Mouse (Mus musculus): ENCODE measurements at regions not wholly inside any gene's neighbourhood (a gene's known extent, or its start where the extent isn't known, plus 50 kb on each side); places are given as distances from the start of the nearest gene placed in this dataset.

GRCm38 (mm10) chr2:72541246-72541645, 65.3 kb downstream of the Cdca7 start:
- H3K9me3 ChIP-seq (replicated peaks; ENCODE audit: control insufficient read depth, low read length) = no peaks in the 10 kb centered on the region
- H3K4me1 ChIP-seq (ENCODE audit: control insufficient read depth, insufficient read depth, low read length) = no peaks in the 10 kb centered on the region
- H3K4me3 ChIP-seq (replicated peaks; ENCODE audit: low read length) = no peak overlapping the region
- WGBS = 68% methylated on average over 5 of the region's 5 CpGs
- ATAC-seq (ENCODE audit: insufficient read depth, low FRiP score) = no peak
- no peak overlapping the region for H3K4me2 ChIP-seq (ENCODE audit: low read depth, low read length)
- H3K27ac ChIP-seq (ENCODE audit: low read length) = no peak overlapping the region
- no peaks in the 10 kb centered on the region for H3K36me3 ChIP-seq (ENCODE audit: control insufficient read depth, insufficient read depth, low read length)
- H3K27me3 ChIP-seq (ENCODE audit: control insufficient read depth, insufficient read depth, low read length) = no peaks in the 10 kb centered on the region
- H3K9ac ChIP-seq (ENCODE audit: low read length) = no peak overlapping the region

GRCm38 (mm10) chr2:72545453-72545852, 69.5 kb downstream of the Cdca7 start:
- no peak overlapping the region for H3K4me2 ChIP-seq (ENCODE audit: low read depth, low read length)
- H3K9ac ChIP-seq (ENCODE audit: low read length) = no peak overlapping the region
- no peaks in the 10 kb centered on the region for H3K9me3 ChIP-seq (replicated peaks; ENCODE audit: control insufficient read depth, low read length)
- no peak overlapping the region for H3K27ac ChIP-seq (ENCODE audit: low read length)
- 91% methylated on average over 1 of the region's 1 CpGs for WGBS
- no peaks in the 10 kb centered on the region for H3K4me1 ChIP-seq (ENCODE audit: control insufficient read depth, insufficient read depth, low read length)
- H3K36me3 ChIP-seq (ENCODE audit: control insufficient read depth, insufficient read depth, low read length) = no peaks in the 10 kb centered on the region
- no peak overlapping the region for H3K4me3 ChIP-seq (replicated peaks; ENCODE audit: low read length)
- no peak for ATAC-seq (ENCODE audit: insufficient read depth, low FRiP score)
- no peaks in the 10 kb centered on the region for H3K27me3 ChIP-seq (ENCODE audit: control insufficient read depth, insufficient read depth, low read length)

GRCm38 (mm10) chr2:72546476-72546875, 70.5 kb downstream of the Cdca7 start:
- Histone ChIP-seq H3K9ac (ENCODE audit: low read length) (no peak overlapping the region), H3K36me3 (ENCODE audit: control insufficient read depth, insufficient read depth, low read length) (no peaks in the 10 kb centered on the region), H3K27me3 (ENCODE audit: control insufficient read depth, insufficient read depth, low read length) (no peaks in the 10 kb centered on the region), H3K9me3 (replicated peaks; ENCODE audit: control insufficient read depth, low read length) (no peaks in the 10 kb centered on the region), H3K4me1 (ENCODE audit: control insufficient read depth, insufficient read depth, low read length) (no peaks in the 10 kb centered on the region), H3K4me3 (replicated peaks; ENCODE audit: low read length) (no peak overlapping the region), H3K27ac (ENCODE audit: low read length) (no peak overlapping the region), H3K4me2 (ENCODE audit: low read depth, low read length) (no peak overlapping the region)
- 61% methylated on average over 5 of the region's 5 CpGs for WGBS
- no peak for ATAC-seq (ENCODE audit: insufficient read depth, low FRiP score)

- no peaks in the 10 kb centered on the region for H3K27me3 ChIP-seq (ENCODE audit: control insufficient read depth, insufficient read depth, low read length)
- no peak overlapping the region for H3K9ac ChIP-seq (ENCODE audit: low read length)
- H3K4me1 ChIP-seq (ENCODE audit: control insufficient read depth, insufficient read depth, low read length) = no peaks in the 10 kb centered on the region
- WGBS = 22% methylated on average over 4 of the region's 4 CpGs
- ATAC-seq (ENCODE audit: insufficient read depth, low FRiP score) = no peak
- H3K9me3 ChIP-seq (replicated peaks; ENCODE audit: control insufficient read depth, low read length) = no peaks in the 10 kb centered on the region
- H3K4me2 ChIP-seq (ENCODE audit: low read depth, low read length) = no peak overlapping the region
- H3K27ac ChIP-seq (ENCODE audit: low read length) = no peak overlapping the region
- H3K36me3 ChIP-seq (ENCODE audit: control insufficient read depth, insufficient read depth, low read length) = no peaks in the 10 kb centered on the region
- no peak overlapping the region for H3K4me3 ChIP-seq (replicated peaks; ENCODE audit: low read length)
Measured at GRCm38 (mm10) chr2:72546963-72547362, 71.0 kb downstream of the Cdca7 start.

- Histone ChIP-seq H3K4me3 (replicated peaks; ENCODE audit: low read length) (no peak overlapping the region), H3K27ac (ENCODE audit: low read length) (no peak overlapping the region), H3K4me2 (ENCODE audit: low read depth, low read length) (no peak overlapping the region), H3K9me3 (replicated peaks; ENCODE audit: control insufficient read depth, low read length) (no peaks in the 10 kb centered on the region), H3K36me3 (ENCODE audit: control insufficient read depth, insufficient read depth, low read length) (no peaks in the 10 kb centered on the region), H3K27me3 (ENCODE audit: control insufficient read depth, insufficient read depth, low read length) (no peaks in the 10 kb centered on the region), H3K9ac (ENCODE audit: low read length) (no peak overlapping the region), H3K4me1 (ENCODE audit: control insufficient read depth, insufficient read depth, low read length) (no peaks in the 10 kb centered on the region)
- WGBS = 66% methylated on average over 4 of the region's 4 CpGs
- no peak for ATAC-seq (ENCODE audit: insufficient read depth, low FRiP score)
Measured at GRCm38 (mm10) chr2:72551268-72551667, 75.3 kb downstream of the Cdca7 start.

GRCm38 (mm10) chr2:72554603-72555002, 78.6 kb downstream of the Cdca7 start:
- WGBS = 66% methylated on average over 5 of the region's 5 CpGs
- no peak overlapping the region for H3K4me3 ChIP-seq (replicated peaks; ENCODE audit: low read length)
- H3K4me2 ChIP-seq (ENCODE audit: low read depth, low read length) = no peak overlapping the region
- H3K9me3 ChIP-seq (replicated peaks; ENCODE audit: control insufficient read depth, low read length) = no peaks in the 10 kb centered on the region
- H3K36me3 ChIP-seq (ENCODE audit: control insufficient read depth, insufficient read depth, low read length) = no peaks in the 10 kb centered on the region
- H3K27ac ChIP-seq (ENCODE audit: low read length) = no peak overlapping the region
- peaks cover 3% of the 10 kb centered on the region; the same call in 1 of the 2 replicates for H3K4me1 ChIP-seq (ENCODE audit: control insufficient read depth, insufficient read depth, low read length)
- H3K27me3 ChIP-seq (ENCODE audit: control insufficient read depth, insufficient read depth, low read length) = no peaks in the 10 kb centered on the region
- no peak overlapping the region for H3K9ac ChIP-seq (ENCODE audit: low read length)
- no peak for ATAC-seq (ENCODE audit: insufficient read depth, low FRiP score)

GRCm38 (mm10) chr2:72555116-72555515, 79.2 kb downstream of the Cdca7 start:
- no peaks in the 10 kb centered on the region for H3K27me3 ChIP-seq (ENCODE audit: control insufficient read depth, insufficient read depth, low read length)
- no peak for ATAC-seq (ENCODE audit: insufficient read depth, low FRiP score)
- no peaks in the 10 kb centered on the region for H3K36me3 ChIP-seq (ENCODE audit: control insufficient read depth, insufficient read depth, low read length)
- no peak overlapping the region for H3K4me2 ChIP-seq (ENCODE audit: low read depth, low read length)
- H3K4me3 ChIP-seq (replicated peaks; ENCODE audit: low read length) = no peak overlapping the region
- no peaks in the 10 kb centered on the region for H3K9me3 ChIP-seq (replicated peaks; ENCODE audit: control insufficient read depth, low read length)
- no peak overlapping the region for H3K9ac ChIP-seq (ENCODE audit: low read length)
- WGBS = 89% methylated on average over 4 of the region's 4 CpGs
- no peak overlapping the region for H3K27ac ChIP-seq (ENCODE audit: low read length)
- H3K4me1 ChIP-seq (ENCODE audit: control insufficient read depth, insufficient read depth, low read length) = peaks cover 3% of the 10 kb centered on the region; the same call in 1 of the 2 replicates

GRCm38 (mm10) chr2:72555556-72555955, 79.6 kb downstream of the Cdca7 start:
- 51% methylated on average over 6 of the region's 6 CpGs for WGBS

GRCm38 (mm10) chr2:72556064-72556821, 80.3 kb downstream of the Cdca7 start:
- 62% methylated on average over 8 of the region's 8 CpGs for WGBS
- Histone ChIP-seq H3K4me3 (replicated peaks; ENCODE audit: low read length) (no peak overlapping the region), H3K9me3 (replicated peaks; ENCODE audit: control insufficient read depth, low read length) (no peaks in the 10 kb centered on the region), H3K27me3 (ENCODE audit: control insufficient read depth, insufficient read depth, low read length) (no peaks in the 10 kb centered on the region), H3K9ac (ENCODE audit: low read length) (no peak overlapping the region), H3K27ac (ENCODE audit: low read length) (no peak overlapping the region), H3K4me2 (ENCODE audit: low read depth, low read length) (no peak overlapping the region), H3K4me1 (ENCODE audit: control insufficient read depth, insufficient read depth, low read length) (peaks cover 3% of the 10 kb centered on the region; the same call in 1 of the 2 replicates), H3K36me3 (ENCODE audit: control insufficient read depth, insufficient read depth, low read length) (no peaks in the 10 kb centered on the region)
- ATAC-seq (ENCODE audit: insufficient read depth, low FRiP score) = no peak

More at GRCm38 (mm10) chr2:72555556-72555955, 79.6 kb downstream of the Cdca7 start:
- ATAC-seq (ENCODE audit: insufficient read depth, low FRiP score) = no peak
- Histone ChIP-seq H3K4me1 (ENCODE audit: control insufficient read depth, insufficient read depth, low read length) (peaks cover 3% of the 10 kb centered on the region; the same call in 1 of the 2 replicates), H3K9ac (ENCODE audit: low read length) (no peak overlapping the region), H3K9me3 (replicated peaks; ENCODE audit: control insufficient read depth, low read length) (no peaks in the 10 kb centered on the region), H3K27ac (ENCODE audit: low read length) (no peak overlapping the region), H3K4me3 (replicated peaks; ENCODE audit: low read length) (no peak overlapping the region), H3K4me2 (ENCODE audit: low read depth, low read length) (no peak overlapping the region), H3K36me3 (ENCODE audit: control insufficient read depth, insufficient read depth, low read length) (no peaks in the 10 kb centered on the region), H3K27me3 (ENCODE audit: control insufficient read depth, insufficient read depth, low read length) (no peaks in the 10 kb centered on the region)

All from stomach, embryonic 16.5 days (tissue).